Mouse (Mus musculus): Measurements from ENCODE around the gene Pdcd1lg2.

- TF ChIP-seq GATA1 (IDR thresholded peaks at IDR 0.05; ENCODE audit: borderline replicate concordance, low read length): no peak
- no peak for TF ChIP-seq FLI1 (IDR thresholded peaks at IDR 0.05; ENCODE audit: low read length)
Observed at GRCm38 (mm10) chr19:29405388-29405787, 5.3 kb upstream of the Pdcd1lg2 start.

Data from megakaryocyte, embryonic 14.5 days (primary cell).